10 mouse cellular contexts compared by ENCODE assay signal in genomic region chr11:115334531-115334930, GRCm38 (mm10). TPM values are rescaled to one million over a fixed set of nuclear protein-coding genes. Genes with fewer than 3 reads are reported as not detected.
DNase-seq lines count a peak whose midpoint lies in the region; ATAC-seq and TF ChIP-seq lines count a peak whose summit lies in the region.
"Had no signal": no experiment of that assay in that cellular context is flagged by ENCODE, and none has a peak within 500 bp of the region (broad histone marks: within the 10 kb centered on the region; RNA-seq: fewer than 3 reads in every experiment).

Gene Otop3, plus strand, starts transcription at chr11:115334731.

- no peak for DNase-seq in embryonic facial prominence, embryonic 14.5 days (ENCODE audit: low spot score)
- peak; percentile 55 for DNase-seq in hindbrain, postnatal 0 days (ENCODE audit: low spot score)
- DNase-seq in kidney, adult 18-20 months = no peak
- no peak for DNase-seq in c-Kit-positive CD71-positive TER-119-positive erythroid progenitor cells, embryonic 14.5 days (ENCODE audit: low spot score)
- DNase-seq in frontal cortex, postnatal 36 days (ENCODE audit: low spot score in 2 of 2) = no peak
- DNase-seq: thymus, postnatal 36 days had no signal

- no peaks in the 10 kb centered on the region for H3K36me3 ChIP-seq in E14TG2a.4 (ENCODE audit: insufficient read depth, low read length)
- H3K36me3 ChIP-seq in embryonic facial prominence, embryonic 14.5 days (ENCODE audit: control insufficient read depth, insufficient read depth, low read length) = no peaks in the 10 kb centered on the region
- no peaks in the 10 kb centered on the region for H3K36me3 ChIP-seq in hindbrain, postnatal 0 days (ENCODE audit: insufficient read depth, low read length)
- H3K36me3 ChIP-seq in midbrain, embryonic 13.5 days = no peaks in the 10 kb centered on the region
- H3K36me3 ChIP-seq: heart, embryonic 15.5 days had no signal

- H3K9ac ChIP-seq in embryonic facial prominence, embryonic 14.5 days (ENCODE audit: low read depth, low read length) = no peak within 1 kb of the TSS
- peak within 1 kb of the TSS; percentile 49 for H3K9ac ChIP-seq in hindbrain, postnatal 0 days (replicated peaks; ENCODE audit: low read length)
- peak within 1 kb of the TSS; percentile 48 for H3K9ac ChIP-seq in midbrain, embryonic 13.5 days (replicated peaks)
- H3K9ac ChIP-seq: heart, embryonic 15.5 days had no signal

- 5% methylated on average over 26 of the region's 29 CpGs for WGBS in embryonic facial prominence, embryonic 14.5 days
- 4% methylated on average over 29 of the region's 29 CpGs for WGBS in hindbrain, postnatal 0 days
- WGBS in midbrain, embryonic 13.5 days = 4% methylated on average over 29 of the region's 29 CpGs

- peak within 1 kb of the TSS; percentile 45 for H3K4me2 ChIP-seq in embryonic facial prominence, embryonic 14.5 days (ENCODE audit: low read depth, low read length)
- H3K4me2 ChIP-seq in hindbrain, postnatal 0 days (ENCODE audit: low read depth, low read length) = peak within 1 kb of the TSS; percentile 60
- H3K4me2 ChIP-seq in midbrain, embryonic 13.5 days (replicated peaks) = peak within 1 kb of the TSS; percentile 58
- H3K4me2 ChIP-seq: heart, embryonic 15.5 days had no signal

- peaks cover 90% of the 10 kb centered on the region for H3K27me3 ChIP-seq in E14TG2a.4 (ENCODE audit: insufficient read depth, low read length)
- H3K27me3 ChIP-seq in embryonic facial prominence, embryonic 14.5 days (replicated peaks; ENCODE audit: control insufficient read depth, insufficient read depth, low read length) = peaks cover 50% of the 10 kb centered on the region
- peaks cover 12% of the 10 kb centered on the region; the same call in 1 of the 2 replicates for H3K27me3 ChIP-seq in hindbrain, postnatal 0 days (ENCODE audit: insufficient read depth, low read length)
- H3K27me3 ChIP-seq in midbrain, embryonic 13.5 days = peaks cover 63% of the 10 kb centered on the region

- ATAC-seq in embryonic facial prominence, embryonic 14.5 days (ENCODE audit: low read depth) = no peak
- ATAC-seq in hindbrain, postnatal 0 days = peak; percentile 11; the same call in 1 of the 2 replicates
- ATAC-seq in midbrain, embryonic 13.5 days = no peak
- no peak for ATAC-seq in granulocyte monocyte progenitor cell, adult 5-6 weeks (replicated peaks; ENCODE audit: poor library complexity, severe bottlenecking)

- H3K9me3 ChIP-seq in E14TG2a.4 (ENCODE audit: low read length) = no peaks in the 10 kb centered on the region
- H3K9me3 ChIP-seq in embryonic facial prominence, embryonic 14.5 days (ENCODE audit: control insufficient read depth, low read length) = no peaks in the 10 kb centered on the region
- H3K9me3 ChIP-seq in hindbrain, postnatal 0 days (ENCODE audit: low read length) = no peaks in the 10 kb centered on the region
- H3K9me3 ChIP-seq in midbrain, embryonic 13.5 days = no peaks in the 10 kb centered on the region
- H3K9me3 ChIP-seq: heart, embryonic 15.5 days had no signal

- H3K4me1 ChIP-seq in E14TG2a.4 (replicated peaks; ENCODE audit: low read depth, low read length) = peaks cover 19% of the 10 kb centered on the region
- no peaks in the 10 kb centered on the region for H3K4me1 ChIP-seq in embryonic facial prominence, embryonic 14.5 days (ENCODE audit: control insufficient read depth, insufficient read depth, low read length)
- no peaks in the 10 kb centered on the region for H3K4me1 ChIP-seq in hindbrain, postnatal 0 days (ENCODE audit: insufficient read depth, low read length)
- H3K4me1 ChIP-seq in midbrain, embryonic 13.5 days (replicated peaks) = peaks cover 11% of the 10 kb centered on the region

- TF ChIP-seq CTCF in E14TG2a.4 (conservative IDR thresholded peaks at IDR 0.05; ENCODE audit: low read length) = no peak
- TF ChIP-seq CTCF in hindbrain, postnatal 0 days (IDR thresholded peaks at IDR 0.05; ENCODE audit: low read depth) = no peak

- peak within 1 kb of the TSS; percentile 32; the same call in 1 of the 2 replicates for H3K4me3 ChIP-seq in E14TG2a.4 (replicated peaks; ENCODE audit: low read length)
- no peak within 1 kb of the TSS for H3K4me3 ChIP-seq in embryonic facial prominence, embryonic 14.5 days (ENCODE audit: low read depth, low read length)
- H3K4me3 ChIP-seq in hindbrain, postnatal 0 days (ENCODE audit: low read length) = peak within 1 kb of the TSS; percentile 26
- H3K4me3 ChIP-seq in midbrain, embryonic 13.5 days (replicated peaks) = peak within 1 kb of the TSS; percentile 33
- H3K4me3 ChIP-seq: heart, embryonic 15.5 days had no signal

- H3K27ac ChIP-seq in embryonic facial prominence, embryonic 14.5 days (replicated peaks; ENCODE audit: low read depth, low read length) = no peak within 1 kb of the TSS
- no peak within 1 kb of the TSS for H3K27ac ChIP-seq in hindbrain, postnatal 0 days
- no peak within 1 kb of the TSS for H3K27ac ChIP-seq in midbrain, embryonic 13.5 days
- H3K27ac ChIP-seq: heart, embryonic 15.5 days had no signal

RNA-seq across cellular contexts. Expression of gene Otop3, which starts in this region (rescaled TPM):
- polyA plus RNA-seq in embryonic facial prominence, embryonic 14.5 days (2014; fragmentation: Nextera tagmentation; extraction: Ambion mirVana) = 0.21 TPM in 1 of 2 replicates, not detected in the other
- total RNA-seq in hindbrain, postnatal 0 days (2014; rRNA removed) = 2.2 and 3.6 TPM in 2 replicates
- 2.7 and 2.8 TPM in 2 replicates for polyA plus RNA-seq in hindbrain, postnatal 0 days (2015; fragmentation: Nextera tagmentation; extraction: Ambion mirVana)
- polyA plus RNA-seq in midbrain, embryonic 13.5 days (2015; fragmentation: Nextera tagmentation; extraction: Ambion mirVana) = 0.30 and 0.35 TPM in 2 replicates
- not detected in 2 replicates for total RNA-seq in granulocyte monocyte progenitor cell, adult 5-6 weeks (2014; fragmentation: Nextera tagmentation)
- total RNA-seq in granulocyte monocyte progenitor cell, adult 5-6 weeks (2017) = not detected in 2 replicates
- polyA plus RNA-seq: heart, embryonic 15.5 days had no signal
